Mouse (Mus musculus) testis, adult 2 months (tissue): ENCODE data around the gene Ttc22. TPM values are rescaled to one million over a fixed set of nuclear protein-coding genes. Genes with fewer than 3 reads are reported as not detected.
A peak's percentile ranks its signal among the peaks of the same experiment; 100 is the strongest.

Experiments
- H3K27ac ChIP-seq: fragments of 200-500 bp; 2 replicates; pipeline ENCODE4 v1.5.1; 2012; ENCODE audit warnings: low read depth, low read length; ENCODE audit not compliant: control insufficient read depth, insufficient read depth
- H3K27me3 ChIP-seq: fragments of 200-500 bp; 2 replicates; pipeline ENCODE4 v1.6.1; 2012; ENCODE audit warnings: mild to moderate bottlenecking, low read length, moderate library complexity; ENCODE audit not compliant: control insufficient read depth, insufficient read depth
- H3K36me3 ChIP-seq: fragments of 200-500 bp; 2 replicates; pipeline ENCODE4 v1.6.1; 2012; ENCODE audit warnings: mild to moderate bottlenecking, low read length; ENCODE audit not compliant: control insufficient read depth, insufficient read depth
- H3K4me1 ChIP-seq: fragments of 200-500 bp; 2 replicates; pipeline ENCODE4 v1.6.1; 2012; ENCODE audit warnings: low read length; ENCODE audit not compliant: control insufficient read depth, insufficient read depth
- H3K4me3 ChIP-seq: fragments of 200-500 bp; 2 replicates; pipeline ENCODE4 v1.5.1; 2012; ENCODE audit warnings: low read depth, mild to moderate bottlenecking, low read length, moderate library complexity, mixed read lengths; ENCODE audit not compliant: control insufficient read depth
- CTCF ChIP-seq: fragments of 200-500 bp; IDR thresholded peaks from 2 replicates; pipeline ENCODE4 v1.5.1; 2012; ENCODE audit warnings: low read depth, mild to moderate bottlenecking, inconsistent platforms, low read length, moderate library complexity; ENCODE audit not compliant: control insufficient read depth, insufficient read depth, insufficient replicate concordance
- POLR2A ChIP-seq: fragments of 200-500 bp; IDR thresholded peaks from 2 replicates; pipeline ENCODE4 v1.6.1; 2012; ENCODE audit warnings: low read depth, mild to moderate bottlenecking, inconsistent platforms, low read length, moderate library complexity; ENCODE audit not compliant: control insufficient read depth
- polyA plus RNA-seq: library from polyadenylated mRNA; depleted of rRNA; stranded (reverse); fragments of >200 nt; gene quantifications from 2 replicates; pipeline ENCODE4 v1.2.3, GENCODE M21; 2012

Gene Ttc22
- polyA plus RNA-seq, 1 experiment, result 1.8 TPM

DNA sequence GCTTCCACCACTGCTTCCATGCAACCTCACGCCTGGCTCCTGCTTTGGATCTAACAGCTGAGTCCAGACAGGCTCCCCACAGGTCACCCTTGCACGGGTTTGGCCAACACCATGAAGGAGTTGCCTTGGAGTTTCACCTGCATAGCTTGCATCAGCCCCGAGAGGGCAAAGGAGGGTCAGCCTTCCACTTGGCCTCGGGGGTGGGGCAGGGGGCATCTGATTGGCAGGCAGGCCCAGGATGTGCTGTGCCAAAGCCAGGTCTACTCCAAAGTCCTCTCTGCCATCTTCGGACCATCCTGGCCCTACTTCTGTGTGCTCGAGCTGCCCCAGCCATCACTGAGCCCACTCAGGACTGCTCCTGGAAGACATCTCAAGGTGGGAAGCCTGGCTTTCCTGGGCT is 35.2 kb upstream of the Ttc22 start:
- peak overlapping the region; percentile 80 for H3K4me3 ChIP-seq
- no peaks in the 10 kb centered on the region for H3K36me3 ChIP-seq
- H3K27ac ChIP-seq, result no peak overlapping the region
- no peaks in the 10 kb centered on the region for H3K4me1 ChIP-seq
- TF ChIP-seq POLR2A, result 0 out of 2 replicates have a peak, but pooled peaks have one; percentile 41
- TF ChIP-seq CTCF, result no peak
- H3K27me3 ChIP-seq, result no peaks in the 10 kb centered on the region

DNA sequence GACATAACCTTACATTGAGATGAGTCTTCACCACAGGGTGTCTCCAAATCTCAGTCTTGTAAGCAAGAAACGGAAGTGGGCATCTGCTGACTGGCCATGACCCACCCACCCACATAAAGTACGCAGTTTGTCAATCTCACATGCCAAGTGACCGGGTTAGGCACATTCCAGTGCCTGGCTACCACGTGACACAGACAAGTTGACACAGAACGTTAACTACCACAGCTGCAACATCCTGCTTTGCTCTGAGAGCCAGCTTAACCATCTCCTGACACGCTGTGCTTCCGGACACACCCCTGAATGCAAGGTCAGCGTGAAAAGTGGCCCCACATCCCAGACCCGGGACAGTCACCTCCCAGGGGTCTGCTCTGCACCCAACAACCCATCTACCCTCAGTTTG is 32.1 kb upstream of the Ttc22 start:
- Histone ChIP-seq H3K27me3 (no peaks in the 10 kb centered on the region), H3K4me1 (no peaks in the 10 kb centered on the region), H3K36me3 (no peaks in the 10 kb centered on the region), H3K27ac (no peak overlapping the region), H3K4me3 (no peak overlapping the region)
- TF ChIP-seq POLR2A, result no peak
- no peak for TF ChIP-seq CTCF

DNA sequence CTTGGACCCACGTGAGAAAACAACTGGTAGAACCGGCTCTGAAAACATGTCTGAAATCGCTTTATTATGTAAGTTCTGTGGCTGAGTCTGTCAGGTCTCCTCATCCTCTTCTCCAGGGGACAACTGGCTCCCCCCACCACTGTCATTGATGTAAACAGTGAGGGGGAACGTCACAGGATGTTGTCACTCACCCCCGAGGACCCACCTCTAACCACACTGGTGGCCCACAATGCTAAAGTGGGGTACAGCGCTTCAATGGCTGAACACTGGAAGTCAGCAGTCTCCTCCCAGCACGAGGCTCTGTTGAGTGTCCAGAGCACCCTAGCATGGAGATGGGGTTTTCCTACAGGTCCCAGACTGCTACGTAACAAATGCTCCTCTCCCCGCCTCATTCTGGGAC is 31.4 kb upstream of the Ttc22 start:
- TF ChIP-seq CTCF (no peak), POLR2A (no peak)
- H3K27ac ChIP-seq, result no peak overlapping the region
- no peaks in the 10 kb centered on the region for H3K4me1 ChIP-seq
- H3K27me3 ChIP-seq, result no peaks in the 10 kb centered on the region
- no peaks in the 10 kb centered on the region for H3K36me3 ChIP-seq
- no peak overlapping the region for H3K4me3 ChIP-seq

DNA sequence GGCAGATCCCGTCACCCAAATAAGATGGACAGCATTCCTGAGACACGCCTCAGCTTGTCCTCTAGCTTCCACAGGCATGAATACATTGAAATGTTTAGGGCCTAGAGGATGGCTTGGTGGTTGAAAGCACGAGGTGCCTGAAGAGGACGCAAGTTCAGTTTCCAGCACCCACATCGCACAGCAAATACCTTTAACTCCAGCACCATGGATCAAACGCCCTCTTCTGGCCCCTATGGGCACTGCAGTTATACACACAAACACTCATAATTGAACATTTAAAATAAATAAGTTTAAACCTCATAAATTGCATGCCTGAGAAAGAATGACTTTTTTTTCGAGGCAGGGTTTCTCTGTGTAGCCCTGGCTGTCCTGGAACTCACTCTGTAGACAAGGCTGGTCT is 28.6 kb upstream of the Ttc22 start:
- no peak overlapping the region for H3K4me3 ChIP-seq

DNA sequence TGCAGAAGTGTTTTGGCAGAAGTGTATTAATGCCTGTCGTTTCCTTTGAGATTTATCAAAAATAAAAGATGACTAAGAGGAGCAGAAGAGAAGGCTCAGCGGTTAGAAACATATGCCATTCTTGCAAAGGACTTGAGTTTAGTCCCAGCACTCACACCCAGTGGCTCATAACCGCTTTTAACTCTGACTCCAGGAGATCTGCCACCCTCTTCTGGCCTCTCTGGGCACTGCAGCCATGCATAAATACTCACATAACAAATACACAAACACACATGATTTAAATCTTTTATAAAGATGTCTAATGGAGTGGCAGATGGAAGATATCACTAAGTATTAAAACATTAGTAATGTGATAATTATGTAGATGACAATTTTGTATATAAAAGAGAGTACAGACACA is 26.0 kb upstream of the Ttc22 start:
- H3K27ac ChIP-seq, result no peak overlapping the region
- TF ChIP-seq POLR2A (no peak), CTCF (no peak)

More for the DNA sequence above, 28.6 kb upstream of the Ttc22 start:
- H3K36me3 ChIP-seq, result no peaks in the 10 kb centered on the region
- no peaks in the 10 kb centered on the region for H3K27me3 ChIP-seq
- TF ChIP-seq CTCF (no peak; the same call in 1 of the 2 replicates), POLR2A (no peak)
- H3K4me1 ChIP-seq, result no peaks in the 10 kb centered on the region
- no peak overlapping the region; the same call in 1 of the 2 replicates for H3K27ac ChIP-seq

DNA sequence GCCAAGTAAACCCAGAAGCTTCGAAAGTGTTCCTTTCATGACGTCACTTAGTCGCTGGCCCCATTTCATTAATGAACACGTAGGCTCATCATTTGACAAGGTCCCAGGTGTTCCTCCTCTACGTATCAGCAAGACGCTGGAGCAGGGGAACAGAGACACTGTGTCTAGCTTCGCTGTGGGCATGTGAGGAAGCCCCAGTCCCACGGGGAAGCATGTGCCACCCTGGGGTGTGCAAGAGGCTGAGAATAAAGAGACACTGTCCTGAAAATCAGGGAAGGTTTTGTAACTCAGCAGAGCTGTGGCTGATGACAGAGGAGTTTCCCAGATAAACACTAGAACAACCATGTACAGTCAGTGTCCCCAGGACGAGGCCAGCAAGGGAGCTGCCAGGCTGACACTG is 25.2 kb upstream of the Ttc22 start:
- Histone ChIP-seq H3K4me1 (no peaks in the 10 kb centered on the region), H3K27me3 (no peaks in the 10 kb centered on the region), H3K4me3 (no peak overlapping the region), H3K27ac (no peak overlapping the region), H3K36me3 (no peaks in the 10 kb centered on the region)
- no peak for TF ChIP-seq POLR2A
- no peak for TF ChIP-seq CTCF

More for the DNA sequence above, 26.0 kb upstream of the Ttc22 start:
- Histone ChIP-seq H3K4me3 (no peak overlapping the region), H3K27me3 (no peaks in the 10 kb centered on the region), H3K4me1 (no peaks in the 10 kb centered on the region), H3K36me3 (no peaks in the 10 kb centered on the region)

DNA sequence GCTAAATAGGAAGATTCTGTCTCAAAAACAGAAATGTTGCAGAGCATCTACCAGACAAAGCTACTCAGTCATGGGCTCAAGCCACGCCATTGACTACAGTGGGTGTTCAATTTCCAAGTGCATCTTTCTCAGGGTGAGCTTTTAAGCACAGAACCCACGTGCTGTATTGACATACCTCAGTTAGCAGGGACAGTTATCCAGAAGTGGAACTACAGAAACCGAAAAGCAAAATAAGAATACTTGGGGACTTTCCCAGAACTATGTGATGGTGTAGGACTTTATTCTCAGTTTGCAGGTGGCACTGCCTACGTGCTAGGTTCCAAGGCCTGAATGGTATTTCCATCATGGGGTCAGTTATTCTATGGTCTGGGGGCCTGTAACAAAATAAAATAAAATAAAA is 24.5 kb upstream of the Ttc22 start:
- no peak overlapping the region for H3K4me3 ChIP-seq
- TF ChIP-seq CTCF, result no peak
- TF ChIP-seq POLR2A, result no peak
- no peaks in the 10 kb centered on the region for H3K36me3 ChIP-seq
- H3K4me1 ChIP-seq, result no peaks in the 10 kb centered on the region
- H3K27ac ChIP-seq, result no peak overlapping the region
- no peaks in the 10 kb centered on the region for H3K27me3 ChIP-seq

DNA sequence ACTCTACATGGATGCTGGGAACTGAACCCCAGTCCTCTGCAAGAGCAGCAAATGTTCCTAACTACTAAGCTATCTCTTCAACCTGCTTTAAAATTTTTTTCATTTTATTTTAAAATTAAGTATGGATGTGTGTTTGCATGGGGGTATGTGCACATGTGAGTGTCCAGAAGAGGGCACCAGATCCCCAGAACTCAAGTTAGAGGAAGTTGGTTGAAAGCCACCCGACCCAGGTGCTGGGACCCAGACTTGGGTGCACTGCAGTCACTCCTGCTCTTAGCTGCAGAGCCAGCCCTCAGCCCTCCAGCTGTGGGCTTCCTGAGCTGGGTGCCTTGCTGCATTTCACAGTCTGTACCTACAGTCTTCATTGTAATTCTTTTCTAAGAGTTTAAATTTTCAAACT is 22.8 kb upstream of the Ttc22 start:
- no peaks in the 10 kb centered on the region for H3K4me1 ChIP-seq
- H3K4me3 ChIP-seq, result no peak overlapping the region
- no peaks in the 10 kb centered on the region for H3K27me3 ChIP-seq
- H3K27ac ChIP-seq, result no peak overlapping the region
- H3K36me3 ChIP-seq, result no peaks in the 10 kb centered on the region
- no peak for TF ChIP-seq CTCF
- TF ChIP-seq POLR2A, result no peak
